Mouse (Mus musculus) midbrain, embryonic 11.5 days (tissue): ENCODE data around the gene Banf2. TPM values are rescaled to one million over a fixed set of nuclear protein-coding genes. Genes with fewer than 3 reads are reported as not detected.

Experiments used
- ATAC-seq: fragments of 200-750 bp; cut with Nextera tagmentation; 2 replicates; pipeline ENCODE4 v1.8.0; 2017; ENCODE audit warnings: moderate TSS enrichment, moderate library complexity; ENCODE audit not compliant: low FRiP score
- DNase-seq: peaks from one replicate; pipeline ENCODE4 v3.0.0; 2015; ENCODE audit warnings: low spot score; ENCODE audit errors: missing footprints
- H3K27ac ChIP-seq: fragments of 300-500 bp; sonication (generic); 2 replicates; pipeline ENCODE4 v1.5.1; 2014; ENCODE audit warnings: low read depth, low read length
- H3K27me3 ChIP-seq: fragments of 300-500 bp; sonication (generic); 2 replicates; pipeline ENCODE4 v1.6.1; 2014; ENCODE audit warnings: mild to moderate bottlenecking, low read length, moderate library complexity, mixed read lengths; ENCODE audit not compliant: control insufficient read depth, insufficient read depth
- H3K36me3 ChIP-seq: fragments of 300-500 bp; sonication (generic); 2 replicates; pipeline ENCODE4 v1.6.1; 2014; ENCODE audit warnings: mild to moderate bottlenecking, low read length, moderate library complexity, mixed read lengths; ENCODE audit not compliant: control insufficient read depth, insufficient read depth
- H3K4me1 ChIP-seq: fragments of 300-500 bp; sonication (generic); 2 replicates; pipeline ENCODE4 v1.6.1; 2014; ENCODE audit warnings: low read length; ENCODE audit not compliant: control insufficient read depth, insufficient read depth
- H3K4me2 ChIP-seq: fragments of 300-500 bp; sonication (generic); 2 replicates; pipeline ENCODE4 v1.6.1; 2014; ENCODE audit warnings: mild to moderate bottlenecking, moderate library complexity
- H3K4me3 ChIP-seq: fragments of 300-500 bp; sonication (generic); 2 replicates; pipeline ENCODE4 v1.5.1; 2014; ENCODE audit warnings: low read depth, low read length
- H3K9ac ChIP-seq: fragments of 300-500 bp; sonication (generic); 2 replicates; pipeline ENCODE4 v1.6.1; 2014; ENCODE audit warnings: low read length
- H3K9me3 ChIP-seq: fragments of 300-500 bp; sonication (generic); 2 replicates; pipeline ENCODE4 v1.6.1; 2016; ENCODE audit warnings: low read length; ENCODE audit not compliant: control insufficient read depth
- WGBS: fragments of 180-500 bp; shearing (Covaris S2); extraction: QIAGEN DNeasy Blood & Tissue Kit; methylation state at CpG from one replicate; pipeline ENCODE4 v1.1.7; 2014; 5-methylcytosine and 5-hydroxymethylcytosine counted together
- polyA plus RNA-seq: library from polyadenylated mRNA; unstranded; fragments of >200 nt; fragmentation: Nextera tagmentation; extraction: Ambion mirVana; gene quantifications from 2 replicates; pipeline ENCODE4 v1.2.1, GENCODE M21; 2014

The Banf2 gene
- polyA plus RNA-seq, 1 experiment from 2014 or later: not detected

DNA sequence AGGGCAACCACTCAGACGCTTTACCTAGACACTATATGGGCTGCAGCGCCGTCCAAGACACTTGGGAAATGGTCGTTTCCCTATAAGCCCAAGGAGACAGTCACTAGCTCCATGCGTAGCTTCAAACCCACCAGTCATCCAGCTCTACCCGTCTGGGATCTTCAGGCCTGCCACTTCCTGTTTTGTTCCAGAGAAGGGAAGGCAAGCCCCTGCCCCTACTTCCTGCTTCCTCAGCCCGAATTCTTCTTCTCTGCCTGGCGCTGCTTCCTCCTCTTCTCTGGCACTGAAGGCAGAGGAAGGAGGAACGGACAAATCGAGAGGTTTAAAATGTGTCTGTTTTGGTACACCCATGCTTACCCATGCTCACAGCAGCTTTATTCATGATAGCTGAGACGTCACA is 14.1 kb downstream of the Banf2 start:
- 80% methylated on average over 11 of the region's 11 CpGs for WGBS
- Histone ChIP-seq H3K4me2 (no peak overlapping the region), H3K4me3 (no peak overlapping the region), H3K4me1 (no peaks in the 10 kb centered on the region), H3K36me3 (no peaks in the 10 kb centered on the region), H3K27me3 (no peaks in the 10 kb centered on the region), H3K9ac (no peak overlapping the region), H3K9me3 (peaks cover 12% of the 10 kb centered on the region), H3K27ac (no peak overlapping the region)
- no peak for ATAC-seq
- DNase-seq: no peak

DNA sequence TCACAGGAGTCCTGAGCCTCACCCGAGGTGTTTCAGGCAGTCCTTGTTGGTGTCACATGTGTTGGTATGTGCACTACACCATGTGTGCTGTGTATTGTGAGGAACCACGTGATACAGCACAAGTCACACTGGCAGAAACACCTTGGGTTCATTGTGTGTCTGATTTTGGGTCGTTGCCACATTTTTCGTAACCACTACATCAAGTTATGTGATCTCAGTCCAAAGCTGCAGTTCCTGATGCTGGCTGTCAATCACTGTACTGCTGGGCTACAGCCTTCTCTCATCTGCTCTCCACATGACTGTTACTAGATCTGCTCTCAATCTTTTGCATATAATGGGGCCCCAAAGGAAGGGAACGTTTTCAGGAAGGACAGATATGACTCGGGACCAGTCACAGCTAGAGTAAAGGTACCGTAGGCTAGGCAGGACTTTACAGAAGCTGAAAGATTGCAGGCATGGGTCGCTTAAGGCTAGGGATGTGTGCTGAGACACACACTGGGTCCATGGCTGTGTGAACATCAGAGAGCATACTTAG is 17.4 kb downstream of the Banf2 start:
- ATAC-seq: no peak
- no peak overlapping the region for H3K9ac ChIP-seq
- H3K4me3 ChIP-seq: no peak overlapping the region
- no peaks in the 10 kb centered on the region for H3K4me1 ChIP-seq
- H3K36me3 ChIP-seq: no peaks in the 10 kb centered on the region
- H3K27ac ChIP-seq: no peak overlapping the region
- no peaks in the 10 kb centered on the region for H3K9me3 ChIP-seq
- no peak overlapping the region for H3K4me2 ChIP-seq
- DNase-seq: no peak
- 85% methylated on average over 8 of the region's 8 CpGs for WGBS
- no peaks in the 10 kb centered on the region for H3K27me3 ChIP-seq

DNA sequence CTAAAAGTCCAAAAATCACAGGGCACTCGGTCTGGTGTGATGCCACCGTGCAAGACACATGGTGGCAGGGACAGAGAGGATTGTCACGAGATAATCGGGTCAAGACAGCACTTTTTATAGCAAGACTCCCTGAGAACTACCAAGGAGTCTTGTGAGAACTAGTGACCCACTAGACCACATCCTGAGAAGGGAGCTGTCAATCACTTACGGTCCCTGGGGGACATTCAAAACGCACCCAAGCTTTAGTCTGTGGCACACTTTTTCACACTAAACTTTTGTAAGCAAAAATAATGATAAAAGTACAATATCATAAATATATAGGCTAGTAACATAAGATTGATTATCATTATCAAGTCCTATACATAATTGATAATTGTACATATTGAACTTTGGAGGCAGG is 18.0 kb downstream of the Banf2 start:
- 93% methylated on average over 6 of the region's 6 CpGs for WGBS
- H3K9ac ChIP-seq: no peak overlapping the region
- ATAC-seq: no peak

DNA sequence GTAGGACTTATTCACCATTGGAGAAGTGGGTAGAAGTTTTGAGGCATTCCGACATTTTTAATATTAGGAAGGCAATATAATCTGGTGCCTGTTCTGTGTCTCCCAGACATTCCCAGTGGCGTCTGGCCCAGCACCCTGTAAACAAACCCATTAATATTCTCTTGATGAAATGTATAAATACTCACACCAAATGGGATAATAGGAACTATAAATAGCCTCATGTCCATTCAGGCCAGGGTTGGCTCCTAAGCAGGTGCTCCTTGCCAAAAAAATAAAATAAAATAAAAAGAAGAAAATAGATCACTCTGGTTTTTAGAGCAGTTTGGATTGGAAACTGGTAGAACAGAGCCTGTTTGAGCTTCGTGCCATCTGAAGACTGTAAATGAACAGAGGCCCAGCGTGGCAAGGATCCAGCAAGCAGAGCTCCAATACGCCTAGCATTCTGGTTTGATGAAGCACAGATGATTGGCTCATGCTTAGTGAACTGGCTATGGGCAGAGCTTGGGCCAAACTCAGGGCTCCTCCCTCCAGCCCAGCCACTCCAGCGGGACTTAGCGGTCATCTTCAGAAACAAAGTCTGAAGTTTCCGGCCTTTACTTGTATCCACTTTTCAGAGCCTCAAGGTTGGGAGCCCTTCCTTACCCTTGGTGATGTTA is 19.7 kb downstream of the Banf2 start:
- Histone ChIP-seq H3K4me1 (no peaks in the 10 kb centered on the region), H3K4me3 (no peak overlapping the region), H3K4me2 (no peak overlapping the region), H3K27ac (no peak overlapping the region), H3K27me3 (no peaks in the 10 kb centered on the region), H3K9ac (no peak overlapping the region), H3K9me3 (no peaks in the 10 kb centered on the region), H3K36me3 (no peaks in the 10 kb centered on the region)
- WGBS: 89% methylated on average over 8 of the region's 8 CpGs
- DNase-seq (no peak), ATAC-seq (no peak)

More for the DNA sequence above, 18.0 kb downstream of the Banf2 start:
- no peaks in the 10 kb centered on the region for H3K27me3 ChIP-seq
- no peaks in the 10 kb centered on the region for H3K9me3 ChIP-seq
- H3K36me3 ChIP-seq: no peaks in the 10 kb centered on the region
- no peak for DNase-seq
- no peak overlapping the region for H3K4me3 ChIP-seq
- H3K4me2 ChIP-seq: no peak overlapping the region
- H3K4me1 ChIP-seq: no peaks in the 10 kb centered on the region
- H3K27ac ChIP-seq: no peak overlapping the region

DNA sequence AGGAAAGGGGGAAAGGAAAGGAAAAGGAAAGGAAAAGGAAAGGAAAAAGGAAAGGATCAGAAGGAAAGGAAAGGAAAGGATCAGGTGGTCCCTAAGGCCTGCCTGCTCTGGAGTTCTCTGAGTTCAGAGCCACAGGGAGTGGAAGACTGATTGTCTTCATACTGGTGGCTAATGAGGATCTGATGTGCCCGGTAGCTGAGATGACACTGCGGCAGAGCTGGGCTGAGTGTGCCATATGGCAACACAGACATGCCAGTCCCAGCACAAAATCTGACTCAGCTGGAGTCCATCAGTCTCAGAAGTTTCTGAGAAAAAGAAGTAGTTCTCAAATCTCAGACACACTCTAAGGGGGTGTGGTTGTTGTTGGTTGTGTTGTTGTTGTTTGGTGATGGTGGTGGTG is 24.9 kb downstream of the Banf2 start:
- WGBS: 80% methylated on average over 2 of the region's 2 CpGs
- no peak overlapping the region for H3K4me2 ChIP-seq
- H3K27ac ChIP-seq: no peak overlapping the region
- ATAC-seq (no peak), DNase-seq (no peak)
- H3K4me3 ChIP-seq: no peak overlapping the region
- no peaks in the 10 kb centered on the region for H3K9me3 ChIP-seq
- H3K27me3 ChIP-seq: no peaks in the 10 kb centered on the region
- no peaks in the 10 kb centered on the region for H3K36me3 ChIP-seq
- H3K9ac ChIP-seq: no peak overlapping the region
- H3K4me1 ChIP-seq: no peaks in the 10 kb centered on the region

DNA sequence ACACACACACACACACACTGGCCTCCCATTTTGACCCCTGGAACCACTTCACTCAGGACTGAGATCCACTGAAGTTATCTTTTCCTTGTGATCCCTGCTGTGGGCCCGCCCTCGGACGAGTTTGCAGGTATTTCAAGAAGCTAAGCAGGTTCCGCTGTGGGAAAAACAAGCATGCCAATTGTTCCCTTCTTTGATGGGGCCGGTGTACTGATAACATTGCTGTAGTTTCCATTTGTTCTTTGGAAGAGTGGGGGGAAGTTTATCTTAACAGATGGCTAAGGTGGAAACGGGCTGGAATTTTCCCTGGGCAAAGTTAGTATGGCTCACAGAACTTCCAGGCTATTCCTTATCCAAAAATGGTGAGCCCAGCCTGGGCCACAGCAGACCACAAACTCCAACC is 28.8 kb downstream of the Banf2 start:
- no peak for DNase-seq
- Histone ChIP-seq H3K9me3 (no peaks in the 10 kb centered on the region), H3K36me3 (no peaks in the 10 kb centered on the region), H3K9ac (no peak overlapping the region), H3K27me3 (no peaks in the 10 kb centered on the region), H3K4me3 (no peak overlapping the region), H3K27ac (no peak overlapping the region), H3K4me1 (no peaks in the 10 kb centered on the region), H3K4me2 (no peak overlapping the region)
- 82% methylated on average over 6 of the region's 6 CpGs for WGBS
- ATAC-seq: no peak

DNA sequence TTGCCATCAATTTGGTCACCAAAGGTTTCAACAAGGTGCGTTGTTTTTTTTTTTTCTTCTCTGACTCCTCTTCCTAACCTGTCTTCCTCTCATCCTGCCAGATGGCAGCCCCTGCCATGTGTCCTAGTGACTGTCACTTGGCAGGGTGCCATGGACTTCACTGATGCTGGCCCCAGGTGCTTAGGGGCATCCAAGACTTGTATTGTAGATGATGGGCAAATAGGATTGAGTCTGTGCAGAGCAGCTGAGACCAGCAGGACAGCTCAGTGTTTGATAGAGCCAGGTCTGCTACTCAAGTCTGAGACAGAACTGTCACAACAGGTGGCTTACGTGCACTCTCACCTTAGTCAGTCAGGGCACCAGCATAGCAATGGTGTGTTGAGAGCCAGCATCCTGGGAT is 32.6 kb downstream of the Banf2 start:
- ATAC-seq (no peak), DNase-seq (peak; percentile 57)
- Histone ChIP-seq H3K4me1 (no peaks in the 10 kb centered on the region), H3K9me3 (no peaks in the 10 kb centered on the region), H3K9ac (no peak overlapping the region), H3K36me3 (no peaks in the 10 kb centered on the region), H3K27me3 (no peaks in the 10 kb centered on the region), H3K4me2 (no peak overlapping the region), H3K4me3 (no peak overlapping the region), H3K27ac (no peak overlapping the region)
- 94% methylated on average over 2 of the region's 2 CpGs for WGBS

DNA sequence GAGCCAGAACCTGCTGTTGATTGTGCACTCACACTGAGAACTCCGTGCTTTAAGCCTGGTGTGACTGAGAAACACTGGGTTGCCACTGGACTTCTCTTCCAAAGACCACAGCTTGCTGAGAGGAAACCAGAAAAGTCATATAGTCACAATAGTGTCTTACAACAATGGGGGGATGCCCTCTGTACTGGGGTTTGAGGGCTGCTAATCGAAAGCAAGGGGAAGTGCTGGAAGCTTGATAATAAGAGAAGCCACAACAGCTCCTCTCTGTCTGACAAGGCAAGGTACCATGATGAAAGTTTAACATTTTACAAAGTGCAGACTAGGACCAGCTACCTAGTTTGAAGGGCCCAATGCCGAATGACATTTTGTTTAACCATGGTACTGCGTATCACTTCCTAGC is 36.8 kb downstream of the Banf2 start:
- 90% methylated on average over 4 of the region's 4 CpGs for WGBS
- H3K9me3 ChIP-seq: no peaks in the 10 kb centered on the region
- H3K4me1 ChIP-seq: no peaks in the 10 kb centered on the region
- DNase-seq: no peak
- H3K9ac ChIP-seq: no peak overlapping the region
- no peak overlapping the region for H3K4me2 ChIP-seq
- H3K36me3 ChIP-seq: no peaks in the 10 kb centered on the region
- no peak overlapping the region for H3K27ac ChIP-seq
- ATAC-seq: no peak
- no peaks in the 10 kb centered on the region for H3K27me3 ChIP-seq
- no peak overlapping the region for H3K4me3 ChIP-seq

DNA sequence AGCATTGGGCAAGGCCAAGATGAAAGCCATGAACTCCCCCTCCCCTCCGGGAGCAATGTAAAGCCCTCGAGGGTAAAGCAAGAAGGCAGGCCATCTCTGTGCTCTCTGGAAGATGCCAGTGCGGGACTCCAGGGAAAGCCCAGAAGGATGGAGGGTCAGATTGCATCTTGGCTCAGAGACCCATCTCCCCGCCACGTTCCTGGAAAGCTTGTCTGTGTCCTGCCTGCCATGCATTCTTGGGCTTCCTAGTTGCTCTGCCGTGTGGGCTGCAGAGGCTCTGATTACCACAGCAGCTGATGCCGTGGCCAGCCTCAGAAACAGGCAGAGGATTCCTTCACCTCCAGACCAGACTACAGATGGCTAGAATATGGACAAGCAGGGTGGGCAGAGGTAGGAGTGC is 37.6 kb downstream of the Banf2 start:
- WGBS: 65% methylated on average over 7 of the region's 7 CpGs
- no peak overlapping the region for H3K9ac ChIP-seq
- no peak overlapping the region for H3K4me2 ChIP-seq
- H3K36me3 ChIP-seq: no peaks in the 10 kb centered on the region
- no peak for ATAC-seq
- no peaks in the 10 kb centered on the region for H3K9me3 ChIP-seq
- no peak overlapping the region for H3K27ac ChIP-seq
- no peaks in the 10 kb centered on the region for H3K4me1 ChIP-seq
- H3K27me3 ChIP-seq: no peaks in the 10 kb centered on the region
- no peak overlapping the region for H3K4me3 ChIP-seq
- no peak for DNase-seq
